Mouse (Mus musculus): ENCODE data around the gene Fbxl17. TPM values are rescaled to one million over a fixed set of nuclear protein-coding genes. Genes with fewer than 3 reads are reported as not detected.

The Fbxl17 gene
- polyA plus RNA-seq, 1 experiment from 2014 or later: 22.7 TPM

DNA sequence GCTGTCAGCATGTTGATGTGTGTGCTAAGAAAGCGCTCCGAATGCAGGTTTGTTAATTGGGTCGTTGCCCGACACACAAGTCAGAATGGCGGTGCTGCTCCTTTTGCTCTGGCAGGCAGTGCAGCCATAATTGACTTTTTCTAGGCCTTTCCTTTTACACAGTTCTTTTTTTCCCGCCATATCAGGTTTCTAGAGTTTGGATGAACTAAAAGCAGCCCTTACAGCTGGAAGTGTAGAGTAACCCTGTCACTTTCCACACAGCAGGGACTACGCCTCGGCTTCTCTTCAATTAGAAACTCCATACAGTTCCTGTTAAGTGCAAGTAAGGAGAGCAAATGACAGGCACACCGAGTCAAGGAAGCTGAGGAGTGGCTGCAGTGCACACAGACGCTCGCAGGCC is 133.8 kb downstream of the Fbxl17 start:
- Histone ChIP-seq H3K27me3 (ENCODE audit: control insufficient read depth, insufficient read depth, low read depth, low read length) (no peaks in the 10 kb centered on the region), H3K9me3 (replicated peaks; ENCODE audit: control insufficient read depth, low read length, poor library complexity, severe bottlenecking) (no peaks in the 10 kb centered on the region), H3K4me2 (ENCODE audit: low read length) (no peak overlapping the region), H3K4me3 (ENCODE audit: low read depth, low read length) (no peak overlapping the region), H3K9ac (ENCODE audit: low read depth, low read length) (no peak overlapping the region), H3K4me1 (ENCODE audit: control insufficient read depth, insufficient read depth, low read length) (peaks cover 6% of the 10 kb centered on the region), H3K36me3 (ENCODE audit: control insufficient read depth, insufficient read depth, low read length) (no peaks in the 10 kb centered on the region), H3K27ac (ENCODE audit: low read length) (no peak overlapping the region)
- WGBS: 54% methylated on average over 11 of the region's 11 CpGs
- no peak for ATAC-seq

DNA sequence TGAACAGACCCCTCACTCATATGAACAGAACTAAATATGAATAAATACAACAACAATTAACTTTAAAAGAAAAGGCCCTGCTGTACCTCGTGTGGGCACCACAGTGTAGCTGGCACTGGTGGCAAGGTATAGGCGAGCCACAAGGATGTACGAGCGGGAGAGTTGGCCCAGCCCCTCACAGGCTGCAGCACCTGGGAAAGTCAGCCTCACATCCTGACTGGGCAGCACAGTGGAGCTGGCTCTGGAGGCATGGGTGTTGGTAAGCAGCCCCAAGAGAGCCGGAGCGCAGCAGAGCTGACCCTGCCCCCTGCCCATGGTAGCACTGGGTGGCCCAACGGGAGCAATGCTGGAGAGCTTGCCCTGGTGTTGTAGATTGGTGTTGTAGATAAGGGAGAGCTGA is 135.2 kb downstream of the Fbxl17 start:
- Histone ChIP-seq H3K27ac (ENCODE audit: low read length) (no peak overlapping the region), H3K4me1 (ENCODE audit: control insufficient read depth, insufficient read depth, low read length) (peaks cover 6% of the 10 kb centered on the region), H3K4me2 (ENCODE audit: low read length) (no peak overlapping the region), H3K9me3 (replicated peaks; ENCODE audit: control insufficient read depth, low read length, poor library complexity, severe bottlenecking) (no peaks in the 10 kb centered on the region), H3K9ac (ENCODE audit: low read depth, low read length) (no peak overlapping the region), H3K27me3 (ENCODE audit: control insufficient read depth, insufficient read depth, low read depth, low read length) (no peaks in the 10 kb centered on the region), H3K4me3 (ENCODE audit: low read depth, low read length) (no peak overlapping the region), H3K36me3 (ENCODE audit: control insufficient read depth, insufficient read depth, low read length) (no peaks in the 10 kb centered on the region)
- ATAC-seq: peak; percentile 53; the same call in 1 of the 2 replicates
- WGBS: 92% methylated on average over 7 of the region's 7 CpGs

GRCm38 (mm10) chr17:63362196-63362595 is 137.6 kb downstream of the Fbxl17 start:
- 78% methylated on average over 3 of the region's 3 CpGs for WGBS
- H3K36me3 ChIP-seq (ENCODE audit: control insufficient read depth, insufficient read depth, low read length): no peaks in the 10 kb centered on the region

GRCm38 (mm10) chr17:63361679-63362078 is 138.1 kb downstream of the Fbxl17 start:
- no peak overlapping the region for H3K4me3 ChIP-seq (ENCODE audit: low read depth, low read length)
- H3K27ac ChIP-seq (ENCODE audit: low read length): no peak overlapping the region
- H3K27me3 ChIP-seq (ENCODE audit: control insufficient read depth, insufficient read depth, low read depth, low read length): no peaks in the 10 kb centered on the region
- no peak overlapping the region for H3K4me2 ChIP-seq (ENCODE audit: low read length)
- WGBS: 92% methylated on average over 9 of the region's 9 CpGs
- ATAC-seq: no peak
- no peaks in the 10 kb centered on the region for H3K36me3 ChIP-seq (ENCODE audit: control insufficient read depth, insufficient read depth, low read length)
- no peaks in the 10 kb centered on the region; the same call in 1 of the 2 replicates for H3K4me1 ChIP-seq (ENCODE audit: control insufficient read depth, insufficient read depth, low read length)
- H3K9me3 ChIP-seq (replicated peaks; ENCODE audit: control insufficient read depth, low read length, poor library complexity, severe bottlenecking): no peaks in the 10 kb centered on the region
- no peak overlapping the region for H3K9ac ChIP-seq (ENCODE audit: low read depth, low read length)

More at GRCm38 (mm10) chr17:63362196-63362595, 137.6 kb downstream of the Fbxl17 start:
- H3K4me1 ChIP-seq (ENCODE audit: control insufficient read depth, insufficient read depth, low read length): peaks cover 3% of the 10 kb centered on the region
- no peaks in the 10 kb centered on the region for H3K9me3 ChIP-seq (replicated peaks; ENCODE audit: control insufficient read depth, low read length, poor library complexity, severe bottlenecking)
- H3K27me3 ChIP-seq (ENCODE audit: control insufficient read depth, insufficient read depth, low read depth, low read length): no peaks in the 10 kb centered on the region
- H3K27ac ChIP-seq (ENCODE audit: low read length): no peak overlapping the region
- H3K4me3 ChIP-seq (ENCODE audit: low read depth, low read length): no peak overlapping the region
- H3K9ac ChIP-seq (ENCODE audit: low read depth, low read length): no peak overlapping the region
- H3K4me2 ChIP-seq (ENCODE audit: low read length): no peak overlapping the region
- no peak for ATAC-seq

GRCm38 (mm10) chr17:63358837-63359236 is 141.0 kb downstream of the Fbxl17 start:
- H3K27ac ChIP-seq (ENCODE audit: low read length): no peak overlapping the region
- H3K4me2 ChIP-seq (ENCODE audit: low read length): no peak overlapping the region
- ATAC-seq: no peak
- no peaks in the 10 kb centered on the region for H3K9me3 ChIP-seq (replicated peaks; ENCODE audit: control insufficient read depth, low read length, poor library complexity, severe bottlenecking)
- no peaks in the 10 kb centered on the region for H3K27me3 ChIP-seq (ENCODE audit: control insufficient read depth, insufficient read depth, low read depth, low read length)
- no peak overlapping the region for H3K9ac ChIP-seq (ENCODE audit: low read depth, low read length)
- no peaks in the 10 kb centered on the region; the same call in 1 of the 2 replicates for H3K4me1 ChIP-seq (ENCODE audit: control insufficient read depth, insufficient read depth, low read length)
- H3K4me3 ChIP-seq (ENCODE audit: low read depth, low read length): no peak overlapping the region
- WGBS: 73% methylated on average over 1 of the region's 1 CpGs
- 0 out of 2 replicates have a peak, but pooled peaks cover 2% of the 10 kb centered on the region for H3K36me3 ChIP-seq (ENCODE audit: control insufficient read depth, insufficient read depth, low read length)

DNA sequence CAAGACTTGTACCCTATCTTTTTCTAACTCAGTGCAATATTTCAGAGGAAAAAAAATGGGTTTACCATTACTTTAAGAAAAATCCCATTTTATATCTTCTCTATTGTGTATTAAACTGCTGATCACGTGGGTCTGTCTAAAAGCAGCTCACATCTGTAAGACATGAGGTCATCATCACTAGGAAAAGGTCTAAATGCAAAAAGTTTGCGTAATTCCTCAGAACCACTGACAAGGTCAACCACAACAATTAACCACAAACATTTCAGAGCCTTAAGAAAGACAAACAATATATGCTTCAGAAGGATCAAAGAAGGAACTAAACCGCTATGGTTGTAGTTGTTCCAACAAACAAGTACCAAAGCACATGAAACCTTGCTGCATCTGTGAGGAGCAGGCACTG is 143.6 kb downstream of the Fbxl17 start:
- no peak overlapping the region for H3K4me2 ChIP-seq (ENCODE audit: low read length)
- WGBS: 90% methylated on average over 3 of the region's 3 CpGs
- no peak overlapping the region for H3K4me3 ChIP-seq (ENCODE audit: low read depth, low read length)
- H3K9ac ChIP-seq (ENCODE audit: low read depth, low read length): no peak overlapping the region
- H3K9me3 ChIP-seq (replicated peaks; ENCODE audit: control insufficient read depth, low read length, poor library complexity, severe bottlenecking): no peaks in the 10 kb centered on the region
- no peaks in the 10 kb centered on the region; the same call in 1 of the 2 replicates for H3K4me1 ChIP-seq (ENCODE audit: control insufficient read depth, insufficient read depth, low read length)
- H3K27ac ChIP-seq (ENCODE audit: low read length): no peak overlapping the region
- no peak for ATAC-seq
- 0 out of 2 replicates have a peak, but pooled peaks cover 2% of the 10 kb centered on the region for H3K36me3 ChIP-seq (ENCODE audit: control insufficient read depth, insufficient read depth, low read length)
- H3K27me3 ChIP-seq (ENCODE audit: control insufficient read depth, insufficient read depth, low read depth, low read length): no peaks in the 10 kb centered on the region

- H3K4me3 ChIP-seq (ENCODE audit: low read depth, low read length): no peak overlapping the region
- WGBS: 82% methylated on average over 6 of the region's 6 CpGs
- no peak overlapping the region for H3K9ac ChIP-seq (ENCODE audit: low read depth, low read length)
- H3K36me3 ChIP-seq (ENCODE audit: control insufficient read depth, insufficient read depth, low read length): 0 out of 2 replicates have a peak, but pooled peaks cover 2% of the 10 kb centered on the region
- no peak overlapping the region for H3K27ac ChIP-seq (ENCODE audit: low read length)
- H3K4me1 ChIP-seq (ENCODE audit: control insufficient read depth, insufficient read depth, low read length): 0 out of 2 replicates have a peak, but pooled peaks cover 3% of the 10 kb centered on the region
- ATAC-seq: peak; percentile 39; the same call in 1 of the 2 replicates
- no peaks in the 10 kb centered on the region for H3K9me3 ChIP-seq (replicated peaks; ENCODE audit: control insufficient read depth, low read length, poor library complexity, severe bottlenecking)
- no peaks in the 10 kb centered on the region for H3K27me3 ChIP-seq (ENCODE audit: control insufficient read depth, insufficient read depth, low read depth, low read length)
- H3K4me2 ChIP-seq (ENCODE audit: low read length): no peak overlapping the region
These were observed 147.1 kb downstream of the Fbxl17 start for GRCm38 (mm10) chr17:63352634-63353195.

GRCm38 (mm10) chr17:63351682-63352081 is 148.1 kb downstream of the Fbxl17 start:
- WGBS: 34% methylated on average over 2 of the region's 2 CpGs
- no peak overlapping the region for H3K9ac ChIP-seq (ENCODE audit: low read depth, low read length)
- no peak overlapping the region for H3K4me2 ChIP-seq (ENCODE audit: low read length)
- 0 out of 2 replicates have a peak, but pooled peaks cover under 1% of the 10 kb centered on the region for H3K9me3 ChIP-seq (replicated peaks; ENCODE audit: control insufficient read depth, low read length, poor library complexity, severe bottlenecking)
- H3K4me1 ChIP-seq (ENCODE audit: control insufficient read depth, insufficient read depth, low read length): 0 out of 2 replicates have a peak, but pooled peaks cover 3% of the 10 kb centered on the region
- no peaks in the 10 kb centered on the region for H3K27me3 ChIP-seq (ENCODE audit: control insufficient read depth, insufficient read depth, low read depth, low read length)
- 0 out of 2 replicates have a peak, but pooled peaks have one; percentile 34 for ATAC-seq
- no peak overlapping the region for H3K27ac ChIP-seq (ENCODE audit: low read length)
- H3K36me3 ChIP-seq (ENCODE audit: control insufficient read depth, insufficient read depth, low read length): 0 out of 2 replicates have a peak, but pooled peaks cover 2% of the 10 kb centered on the region
- no peak overlapping the region for H3K4me3 ChIP-seq (ENCODE audit: low read depth, low read length)

GRCm38 (mm10) chr17:63350876-63351509 is 148.8 kb downstream of the Fbxl17 start:
- Histone ChIP-seq H3K4me2 (ENCODE audit: low read length) (no peak overlapping the region), H3K9ac (ENCODE audit: low read depth, low read length) (no peak overlapping the region), H3K27ac (ENCODE audit: low read length) (no peak overlapping the region; the same call in 1 of the 2 replicates), H3K4me1 (ENCODE audit: control insufficient read depth, insufficient read depth, low read length) (0 out of 2 replicates have a peak, but pooled peaks cover 3% of the 10 kb centered on the region), H3K36me3 (ENCODE audit: control insufficient read depth, insufficient read depth, low read length) (no peaks in the 10 kb centered on the region), H3K27me3 (ENCODE audit: control insufficient read depth, insufficient read depth, low read depth, low read length) (no peaks in the 10 kb centered on the region), H3K9me3 (replicated peaks; ENCODE audit: control insufficient read depth, low read length, poor library complexity, severe bottlenecking) (0 out of 2 replicates have a peak, but pooled peaks cover 4% of the 10 kb centered on the region), H3K4me3 (ENCODE audit: low read depth, low read length) (no peak overlapping the region)
- WGBS: 59% methylated on average over 4 of the region's 4 CpGs
- no peak for ATAC-seq

Data from midbrain, embryonic 16.5 days (tissue).